Mouse (Mus musculus) lung, embryonic 16.5 days (tissue): ENCODE measurements around the gene Tusc2. TPM values are rescaled to one million over a fixed set of nuclear protein-coding genes. Genes with fewer than 3 reads are reported as not detected.
"Not testable (repeated sequence)": the region's sequence is repeated elsewhere in the genome, so short reads cannot be mapped to it uniquely, and the experiment has no call there.

Experiments
- ATAC-seq: fragments of 200-750 bp; cut with Nextera tagmentation; 2 replicates; pipeline ENCODE4 v1.8.0; 2017; ENCODE audit warnings: low read depth, mild to moderate bottlenecking, moderate library complexity
- H3K27ac ChIP-seq: fragments of 300-500 bp; sonication (generic); 2 replicates; pipeline ENCODE4 v1.5.1; 2014; ENCODE audit warnings: mild to moderate bottlenecking, control low read depth, low read length
- H3K27me3 ChIP-seq: fragments of 300-500 bp; sonication (generic); 2 replicates; pipeline ENCODE4 v1.6.1; 2014; ENCODE audit warnings: low read depth, low read length, mixed read lengths; ENCODE audit not compliant: control insufficient read depth, insufficient read depth
- H3K36me3 ChIP-seq: fragments of 300-500 bp; sonication (generic); 2 replicates; pipeline ENCODE4 v1.6.1; 2014; ENCODE audit warnings: low read length; ENCODE audit not compliant: control insufficient read depth, insufficient read depth
- H3K4me1 ChIP-seq: fragments of 300-500 bp; sonication (generic); replicated peaks from 2 replicates; pipeline ENCODE4 v1.6.1; 2014; ENCODE audit warnings: low read length, mixed read lengths; ENCODE audit not compliant: control insufficient read depth, insufficient read depth
- H3K4me2 ChIP-seq: fragments of 300-500 bp; sonication (generic); 2 replicates; pipeline ENCODE4 v1.6.1; 2014; ENCODE audit warnings: low read depth, low read length, control low read depth
- H3K4me3 ChIP-seq: fragments of 300-500 bp; sonication (generic); 2 replicates; pipeline ENCODE4 v1.5.1; 2014; ENCODE audit warnings: mild to moderate bottlenecking, low read length, control low read depth
- H3K9ac ChIP-seq: fragments of 300-500 bp; sonication (generic); 2 replicates; pipeline ENCODE4 v1.6.1; 2014; ENCODE audit warnings: low read length, control low read depth
- H3K9me3 ChIP-seq: fragments of 300-500 bp; sonication (generic); 2 replicates; pipeline ENCODE4 v1.6.1; 2016; ENCODE audit warnings: low read length; ENCODE audit not compliant: control insufficient read depth
- WGBS: fragments of 180-500 bp; shearing (Covaris S2); extraction: QIAGEN DNeasy Blood & Tissue Kit; methylation state at CpG from one replicate; pipeline ENCODE4 v1.1.7; 2014; 5-methylcytosine and 5-hydroxymethylcytosine counted together
- polyA plus RNA-seq: library from polyadenylated mRNA; unstranded; fragments of >200 nt; fragmentation: Nextera tagmentation; extraction: Ambion mirVana; gene quantifications from 2 replicates; pipeline ENCODE4 v1.2.1, GENCODE M21; 2015

Gene Tusc2
- polyA plus RNA-seq, 1 experiment from 2014 or later, result 35.6 TPM

DNA sequence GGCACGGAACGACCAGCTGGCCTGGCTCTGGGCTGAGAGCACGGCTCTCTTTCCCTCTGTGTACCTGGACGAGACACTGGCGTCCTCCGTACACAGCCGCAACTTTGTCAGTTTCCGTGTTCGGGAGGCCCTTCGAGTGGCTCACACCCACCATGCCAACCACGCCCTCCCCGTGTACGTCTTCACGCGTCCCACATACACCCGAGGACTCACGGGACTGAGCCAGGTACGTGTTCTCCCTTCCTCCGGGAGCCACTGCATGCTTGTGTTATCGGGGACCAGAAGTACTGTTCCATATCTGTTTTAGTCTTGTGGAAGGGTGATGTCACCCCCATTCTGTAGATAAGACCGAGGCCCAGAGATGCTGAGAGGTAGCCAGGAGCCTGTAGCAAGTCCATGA, 7.8 kb downstream of the Tusc2 start:
- peak overlapping the region; percentile 71 for H3K4me2 ChIP-seq
- peak overlapping the region; percentile 66 for H3K4me3 ChIP-seq
- peak overlapping the region; percentile 81 for H3K9ac ChIP-seq
- no peak overlapping the region for H3K27ac ChIP-seq
- WGBS, result 62% methylated on average over 21 of the region's 21 CpGs
- peaks cover 40% of the 10 kb centered on the region for H3K4me1 ChIP-seq
- H3K36me3 ChIP-seq, result peaks cover 18% of the 10 kb centered on the region
- no peaks in the 10 kb centered on the region for H3K9me3 ChIP-seq
- ATAC-seq, result no peak
- H3K27me3 ChIP-seq, result no peaks in the 10 kb centered on the region

DNA sequence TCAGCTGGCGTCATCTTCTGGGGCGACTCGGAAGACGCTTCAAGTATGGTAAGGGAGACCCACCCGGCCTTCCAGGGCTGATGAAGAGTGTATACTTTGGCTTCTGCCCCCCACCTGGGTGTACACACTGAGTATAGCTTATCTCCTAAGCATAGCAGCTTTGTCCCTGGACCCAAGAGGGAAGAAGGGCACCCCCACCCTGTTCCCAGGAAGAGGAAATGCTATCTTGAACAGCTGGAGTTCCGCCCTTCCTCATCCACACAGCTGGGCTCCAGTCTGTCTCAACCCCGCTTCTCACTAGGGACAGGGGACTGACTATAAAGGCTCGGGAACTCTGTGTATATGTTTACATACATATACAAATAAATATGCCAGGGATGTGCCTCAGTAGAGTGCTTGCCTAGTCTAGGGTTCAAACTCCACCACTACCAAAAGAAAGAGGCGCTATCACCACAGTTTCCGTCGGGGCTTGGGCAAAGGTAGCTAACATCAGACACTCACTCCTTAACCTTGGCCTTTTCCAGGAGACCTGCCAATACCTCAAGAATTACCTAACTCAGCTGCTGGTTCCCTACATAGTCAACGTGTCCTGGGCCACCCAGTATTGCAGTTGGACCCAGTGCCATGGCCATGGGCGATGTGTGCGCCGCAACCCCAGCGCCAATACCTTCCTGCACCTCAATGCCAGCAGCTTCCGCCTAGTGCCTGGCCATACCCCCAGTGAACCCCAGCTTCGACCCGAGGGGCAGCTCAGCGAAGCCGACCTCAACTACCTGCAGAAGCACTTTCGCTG, 8.7 kb downstream of the Tusc2 start:
- Histone ChIP-seq H3K4me3 (no peak overlapping the region; the same call in none of the 2 replicates), H3K9ac (peak overlapping the region; percentile 44), H3K27me3 (no peaks in the 10 kb centered on the region), H3K36me3 (peaks cover 18% of the 10 kb centered on the region), H3K4me1 (peaks cover 43% of the 10 kb centered on the region), H3K4me2 (peak overlapping the region; percentile 71), H3K9me3 (no peaks in the 10 kb centered on the region), H3K27ac (no peak overlapping the region)
- 80% methylated on average over 22 of the region's 22 CpGs for WGBS
- ATAC-seq, result no peak

DNA sequence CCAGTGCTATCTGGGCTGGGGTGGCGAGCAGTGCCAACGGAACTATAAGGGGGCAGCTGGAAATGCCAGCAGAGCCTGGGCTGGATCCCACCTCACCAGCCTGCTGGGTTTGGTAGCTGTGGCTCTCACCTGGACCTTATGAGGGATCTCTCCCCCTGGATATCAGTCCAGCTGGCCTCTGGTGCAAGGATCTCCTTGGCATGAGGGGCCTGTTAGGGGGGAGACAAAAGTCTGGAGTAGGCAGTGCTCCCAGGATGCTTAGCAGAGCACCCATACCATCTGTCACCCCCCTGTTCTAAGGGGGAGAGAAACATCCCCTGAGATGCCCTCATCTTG, 9.2 kb downstream of the Tusc2 start:
- Histone ChIP-seq H3K9me3 (no peaks in the 10 kb centered on the region), H3K4me1 (peaks cover 45% of the 10 kb centered on the region), H3K4me3 (no peak overlapping the region), H3K4me2 (no peak overlapping the region), H3K36me3 (peaks cover 18% of the 10 kb centered on the region), H3K27me3 (no peaks in the 10 kb centered on the region), H3K9ac (no peak overlapping the region), H3K27ac (no peak overlapping the region)
- WGBS, result 100% methylated on average over 2 of the region's 2 CpGs
- ATAC-seq, result no peak

DNA sequence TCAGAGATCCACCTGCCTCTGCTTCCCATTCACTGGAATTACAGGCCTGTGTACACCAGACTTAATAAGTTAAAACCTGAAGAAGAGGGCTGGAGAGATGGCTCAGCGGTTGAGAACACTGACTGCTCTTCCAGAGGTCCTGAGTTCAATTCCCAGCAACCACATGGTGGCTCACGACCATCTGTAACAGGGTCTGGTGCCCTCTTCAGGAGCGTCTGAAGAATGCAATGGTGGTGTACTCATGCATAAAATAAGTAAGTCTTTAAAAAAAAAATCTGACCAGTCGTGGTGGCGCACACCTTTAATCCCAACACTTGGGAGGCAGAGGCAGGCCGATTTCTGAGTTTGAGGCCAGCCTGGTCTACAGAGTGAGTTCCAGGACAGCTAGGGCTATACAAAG, 10.7 kb downstream of the Tusc2 start:
- not testable (repeated sequence) for H3K9me3 ChIP-seq, H3K4me2 ChIP-seq, H3K27me3 ChIP-seq, H3K27ac ChIP-seq, H3K4me3 ChIP-seq, ATAC-seq, H3K9ac ChIP-seq
- 87% methylated on average over 6 of the region's 6 CpGs for WGBS
- Histone ChIP-seq H3K36me3 (peaks cover 18% of the 10 kb centered on the region), H3K4me1 (peaks cover 36% of the 10 kb centered on the region)

DNA sequence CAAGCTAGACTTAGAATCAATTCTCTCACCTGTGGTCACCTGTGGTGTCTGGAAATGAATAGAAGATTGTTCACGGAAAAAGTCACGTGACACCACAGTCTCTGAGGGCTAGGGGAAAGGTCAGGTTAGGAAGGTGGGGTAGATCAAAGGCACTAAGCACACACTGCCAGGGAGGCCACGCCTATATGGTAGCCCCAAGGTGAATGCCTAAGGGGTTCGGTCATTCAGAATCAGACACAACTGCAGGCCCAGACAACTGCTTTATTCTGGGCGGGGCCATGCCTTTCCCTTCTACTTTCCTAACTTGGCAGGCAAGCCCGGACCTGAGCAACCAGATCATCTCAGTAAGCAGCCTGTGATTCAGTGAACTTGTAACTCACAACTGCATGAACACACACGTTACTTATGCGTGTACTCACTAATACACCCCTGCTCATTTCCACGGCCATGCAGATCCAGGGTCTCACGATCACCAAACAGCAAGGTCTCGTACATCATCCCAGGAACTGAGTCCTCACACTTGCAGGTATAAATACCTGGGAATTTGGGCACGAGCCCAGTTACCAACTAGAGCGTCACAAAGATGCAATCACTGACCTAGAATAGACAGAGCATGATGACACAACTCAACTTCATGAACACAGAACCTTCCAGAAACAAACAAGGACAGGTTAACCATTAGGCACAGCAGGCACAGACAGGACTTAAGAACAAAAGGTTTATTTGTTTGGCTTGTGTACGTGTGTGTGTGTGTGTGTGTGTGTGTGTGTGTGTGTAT, 12.7 kb downstream of the Tusc2 start:
- WGBS, result 62% methylated on average over 14 of the region's 14 CpGs
- Histone ChIP-seq H3K36me3 (peaks cover 18% of the 10 kb centered on the region), H3K27ac (peak overlapping the region; percentile 61), H3K4me3 (no peak overlapping the region), H3K9me3 (no peaks in the 10 kb centered on the region), H3K9ac (no peak overlapping the region), H3K4me2 (no peak overlapping the region), H3K27me3 (no peaks in the 10 kb centered on the region), H3K4me1 (peaks cover 35% of the 10 kb centered on the region)
- no peak for ATAC-seq

DNA sequence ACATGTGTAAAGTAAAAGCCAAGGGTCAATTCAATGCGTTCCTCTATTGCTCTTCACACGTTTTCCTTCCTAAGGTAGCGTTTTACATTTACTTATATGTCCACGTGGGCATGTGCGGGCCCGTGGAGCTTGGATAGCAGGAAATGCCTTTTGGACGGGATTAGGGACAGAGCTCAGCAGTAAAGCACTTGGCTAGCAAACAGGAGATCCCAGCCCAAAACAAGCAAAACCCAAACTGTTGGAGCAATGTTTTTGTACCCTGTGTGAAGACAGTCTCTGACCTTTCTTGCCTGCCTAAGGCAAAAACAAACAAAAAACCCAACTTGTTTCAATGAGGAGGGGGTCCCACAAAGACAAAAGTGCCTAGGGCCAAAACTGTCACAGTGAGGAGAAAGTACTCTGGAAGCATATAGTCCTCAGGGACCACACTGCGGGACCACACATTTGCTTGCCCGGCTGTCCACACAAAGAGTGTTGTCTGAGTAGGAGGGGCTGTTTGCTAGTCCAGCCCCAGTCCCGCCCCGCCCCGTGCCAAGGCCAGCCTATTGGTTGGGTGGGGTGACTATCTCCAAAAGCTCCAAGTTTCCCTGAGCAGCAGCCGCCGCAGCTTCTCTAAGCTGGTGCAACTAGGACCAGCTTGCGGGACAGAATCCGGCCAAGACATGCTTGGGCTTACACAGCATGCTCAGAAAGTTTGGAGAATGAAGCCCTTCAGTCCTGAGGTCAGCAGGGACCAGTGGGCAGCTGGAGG, 13.5 kb downstream of the Tusc2 start, which contains the start of gene Hyal1:
Gene Hyal1 (plus strand): TSS at position 571 of the 751 bp plus-strand sequence.
- Histone ChIP-seq H3K27ac (peak within 1 kb of the TSS; percentile 61), H3K9me3 (no peaks in the 10 kb centered on the region), H3K9ac (peak within 1 kb of the TSS; percentile 61), H3K36me3 (peaks cover 18% of the 10 kb centered on the region), H3K4me3 (peak within 1 kb of the TSS; percentile 43), H3K27me3 (no peaks in the 10 kb centered on the region), H3K4me2 (peak within 1 kb of the TSS; percentile 55), H3K4me1 (peaks cover 32% of the 10 kb centered on the region)
- 10% methylated on average over 16 of the region's 16 CpGs for WGBS
- ATAC-seq, result peak; percentile 81

DNA sequence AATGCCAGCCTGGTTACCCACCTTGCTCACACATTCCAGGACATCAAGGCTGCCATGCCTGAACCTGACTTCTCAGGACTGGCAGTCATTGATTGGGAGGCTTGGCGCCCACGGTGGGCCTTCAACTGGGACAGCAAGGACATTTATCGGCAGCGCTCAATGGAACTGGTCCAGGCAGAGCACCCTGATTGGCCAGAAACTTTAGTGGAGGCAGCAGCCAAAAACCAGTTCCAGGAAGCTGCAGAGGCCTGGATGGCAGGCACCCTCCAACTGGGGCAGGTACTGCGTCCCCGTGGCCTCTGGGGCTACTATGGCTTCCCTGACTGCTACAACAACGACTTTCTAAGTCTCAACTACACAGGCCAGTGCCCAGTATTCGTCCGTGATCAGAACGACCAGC, 14.8 kb downstream of the Tusc2 start:
- Histone ChIP-seq H3K4me1 (peaks cover 37% of the 10 kb centered on the region), H3K36me3 (peaks cover 10% of the 10 kb centered on the region), H3K4me3 (no peak overlapping the region), H3K9me3 (no peaks in the 10 kb centered on the region), H3K9ac (no peak overlapping the region), H3K4me2 (no peak overlapping the region), H3K27me3 (no peaks in the 10 kb centered on the region), H3K27ac (no peak overlapping the region)
- ATAC-seq, result no peak
- 90% methylated on average over 10 of the region's 10 CpGs for WGBS

DNA sequence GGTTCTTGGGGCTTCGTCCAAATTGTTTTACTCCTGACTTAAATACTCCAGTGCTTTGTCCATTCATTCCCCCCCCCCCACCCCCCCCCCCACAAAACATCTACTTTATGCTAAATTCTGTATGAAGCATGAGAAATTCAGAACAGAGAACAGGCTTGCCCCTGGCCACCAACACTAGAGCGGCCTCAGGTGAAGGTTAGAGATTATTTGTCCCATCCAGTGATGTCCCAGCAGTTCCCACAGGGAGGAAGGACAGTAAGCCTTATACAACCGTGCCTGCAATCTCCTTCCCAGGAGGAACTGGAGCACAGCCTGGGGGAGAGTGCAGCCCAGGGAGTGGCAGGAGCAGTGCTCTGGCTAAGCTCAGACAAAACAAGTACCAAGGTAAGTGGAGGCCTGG, 15.5 kb downstream of the Tusc2 start, which contains the start of gene Naa80:
Gene Naa80 (plus strand): TSS at position 301 of the 400 bp plus-strand sequence.
- Histone ChIP-seq H3K27me3 (no peaks in the 10 kb centered on the region), H3K4me1 (peaks cover 37% of the 10 kb centered on the region), H3K9ac (no peak within 1 kb of the TSS), H3K36me3 (peaks cover 10% of the 10 kb centered on the region; the same call in 1 of the 2 replicates), H3K4me3 (no peak within 1 kb of the TSS), H3K27ac (peak within 1 kb of the TSS; percentile 7; the same call in 1 of the 2 replicates), H3K4me2 (no peak within 1 kb of the TSS), H3K9me3 (no peaks in the 10 kb centered on the region)
- ATAC-seq, result no peak
- WGBS, result 67% methylated on average over 3 of the region's 3 CpGs
